Mouse (Mus musculus) c-Kit-positive CD71-positive TER-119-positive erythroid progenitor cells, embryonic 14.5 days (primary cell): ENCODE data around the gene Cycs.

Source experiments
- DNase-seq: peaks from one replicate; pipeline ENCODE4 v3.0.0-alpha.2; 2013; ENCODE audit warnings: low spot score

Gene Cycs

DNA sequence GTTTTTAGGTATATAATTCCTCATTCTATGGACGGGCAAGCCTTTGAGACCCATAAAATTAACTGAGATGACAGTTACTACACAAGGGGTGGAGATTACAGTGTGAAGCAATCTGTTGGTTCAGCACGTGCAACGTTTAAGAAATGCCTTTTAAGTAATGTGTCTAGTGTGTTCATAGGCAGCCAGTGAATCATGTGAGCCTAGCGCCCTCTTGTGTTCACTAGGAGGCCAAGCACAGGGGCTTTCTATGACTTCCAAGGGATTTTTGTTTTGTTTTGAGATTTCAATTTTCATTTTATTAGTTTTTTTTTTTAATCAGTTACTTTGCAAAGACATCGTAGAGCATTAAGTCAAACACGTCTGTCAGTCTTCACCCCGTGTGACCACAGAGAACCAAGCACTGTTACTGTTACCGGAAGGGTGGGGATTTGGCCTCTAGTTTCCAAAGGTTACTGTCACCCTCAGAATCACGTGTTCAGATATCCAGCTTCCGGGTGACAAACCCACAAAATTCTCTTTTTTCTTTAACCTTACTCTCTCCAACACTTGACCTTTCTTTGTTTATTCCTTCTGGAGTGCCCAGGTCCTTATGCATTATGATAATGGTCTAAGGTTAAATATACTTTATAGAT lies 20.8 kb downstream of the Cycs start:
- DNase-seq = peak; percentile 36

DNA sequence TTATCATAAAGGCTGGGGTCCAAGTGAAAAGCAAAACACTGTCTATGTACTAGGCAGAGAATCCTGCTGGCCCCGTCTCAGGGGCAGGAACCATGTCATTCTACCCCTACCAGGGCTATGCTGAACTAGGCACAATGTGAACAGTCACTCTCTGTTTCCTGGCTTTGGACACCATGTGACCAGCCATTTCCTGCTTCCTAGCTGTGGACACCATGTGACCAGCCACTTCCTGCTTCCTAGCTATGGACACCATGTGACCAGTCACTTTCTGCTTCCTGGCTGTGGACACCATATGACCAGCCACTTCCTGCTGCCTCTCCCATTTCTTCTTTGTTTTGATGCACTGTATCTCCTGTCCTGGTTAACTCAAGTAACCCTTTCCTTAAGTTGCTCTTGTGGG lies 23.8 kb downstream of the Cycs start:
- no peak for DNase-seq

DNA sequence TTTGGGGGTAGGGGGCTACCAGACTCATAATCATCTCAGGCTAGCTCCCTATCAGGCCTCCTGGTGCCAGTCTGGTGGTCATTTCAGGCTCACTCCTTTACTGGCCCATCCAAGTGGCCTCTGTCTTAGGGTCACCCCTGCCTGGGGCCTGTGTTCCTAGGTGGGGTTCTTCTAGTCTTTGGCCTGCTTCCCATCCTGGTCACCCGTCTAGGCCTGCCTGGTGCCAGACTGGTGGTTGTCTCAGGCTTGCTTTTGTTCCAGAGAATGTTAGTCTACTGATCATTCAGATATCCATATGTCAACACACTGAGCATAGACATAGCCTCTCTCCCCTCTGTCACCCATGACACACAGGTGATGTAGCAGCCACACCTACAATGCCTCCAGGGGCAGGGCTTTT lies 26.7 kb downstream of the Cycs start:
- DNase-seq = no peak

DNA sequence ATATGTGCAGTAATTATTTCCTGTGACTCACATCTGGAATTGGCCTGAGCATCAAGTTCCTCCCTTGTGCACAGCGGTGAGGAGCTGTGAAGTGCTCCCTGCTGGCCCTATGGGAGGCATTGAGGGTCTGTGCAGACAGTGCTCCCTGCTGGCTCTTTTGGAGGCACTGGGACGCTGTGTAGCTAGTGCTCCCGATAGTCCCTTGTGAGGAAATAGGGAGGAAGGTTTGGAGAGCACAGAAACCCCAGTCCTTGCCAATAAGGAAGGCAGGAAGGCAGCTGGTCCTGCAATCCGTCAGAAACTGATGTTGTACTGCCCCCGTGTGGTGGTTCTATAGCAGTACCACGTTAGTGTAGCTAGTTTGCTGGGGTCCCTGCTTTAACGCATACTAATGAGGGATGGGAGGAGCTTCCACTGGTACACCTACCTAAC lies 29.9 kb downstream of the Cycs start:
- DNase-seq = peak; percentile 53

DNA sequence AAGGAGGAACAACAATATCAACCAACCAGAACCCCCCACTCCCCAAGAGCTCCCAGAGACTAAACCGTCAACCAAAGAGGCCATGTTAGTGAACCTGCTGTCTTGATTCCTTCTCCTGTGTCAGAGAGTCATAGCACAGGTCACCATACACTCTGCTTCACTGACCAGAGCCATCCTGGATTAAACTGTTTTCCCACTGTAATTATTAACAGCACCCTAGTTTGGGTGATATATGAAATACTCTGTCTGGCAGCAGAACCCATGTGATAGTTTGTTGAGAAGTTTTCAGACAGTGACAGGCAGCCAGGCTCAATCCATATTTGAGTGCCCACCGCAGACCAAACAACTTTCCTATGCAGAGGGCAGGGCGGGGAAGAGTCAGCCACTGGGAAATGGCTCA lies 31.0 kb downstream of the Cycs start:
- DNase-seq = no peak

DNA sequence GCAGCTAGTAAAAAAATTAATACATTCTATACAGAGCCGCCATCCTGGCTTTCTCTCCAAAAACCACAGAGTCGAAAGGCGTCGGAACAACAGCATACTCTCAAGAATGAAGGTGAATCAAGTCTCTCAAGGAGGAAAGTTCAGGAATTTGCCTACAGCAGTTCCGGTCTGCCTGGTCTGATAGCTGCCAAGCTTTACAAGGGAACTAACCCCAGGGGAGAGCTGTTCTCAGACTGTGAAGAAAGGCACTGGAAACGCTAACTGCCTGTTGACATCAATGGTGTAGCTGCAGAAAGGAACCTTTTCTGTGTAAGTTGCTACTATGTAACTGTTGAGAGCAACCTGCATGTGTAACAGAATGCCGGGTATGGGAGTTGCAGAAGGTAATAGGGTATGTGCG lies 34.4 kb downstream of the Cycs start:
- DNase-seq = no peak

DNA sequence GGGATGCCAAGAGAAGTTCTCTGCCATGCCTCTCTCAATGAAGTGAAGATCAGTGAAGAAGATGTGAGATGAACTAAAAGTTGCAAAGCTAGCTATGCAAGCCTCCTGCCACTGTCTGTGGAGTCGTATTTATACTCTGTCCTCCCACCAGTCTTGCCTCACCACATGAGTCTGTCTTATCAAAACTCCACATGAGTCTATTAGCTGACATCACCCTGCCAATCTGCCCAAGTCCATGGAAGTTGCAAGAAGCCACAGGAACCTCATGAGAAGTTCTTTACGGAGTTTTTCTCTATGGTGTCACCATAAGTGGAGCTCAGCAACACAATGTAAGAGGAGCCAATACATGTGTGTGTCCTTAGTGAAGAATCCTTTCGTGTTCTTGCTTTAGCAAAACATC lies 35.3 kb downstream of the Cycs start:
- no peak for DNase-seq

DNA sequence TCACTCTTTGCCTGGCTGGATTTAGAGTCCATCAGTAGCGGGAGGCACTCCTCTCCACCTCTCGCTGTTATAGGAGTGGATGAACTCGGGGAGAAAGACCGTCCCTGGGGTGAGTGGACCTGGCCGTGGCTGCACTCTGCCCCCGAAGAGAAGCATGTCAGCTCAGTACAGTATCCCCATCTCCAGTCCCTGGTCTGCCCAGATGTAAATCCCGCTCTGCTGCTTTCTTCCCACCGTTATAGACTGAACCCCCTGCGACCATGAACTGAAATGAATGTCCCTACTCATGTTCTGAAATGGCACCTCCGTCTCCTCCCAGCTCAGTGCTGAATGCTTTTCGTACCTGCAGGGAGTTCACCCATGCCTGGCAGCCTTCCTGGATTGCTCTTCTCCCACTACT lies 37.1 kb downstream of the Cycs start:
- DNase-seq = no peak

DNA sequence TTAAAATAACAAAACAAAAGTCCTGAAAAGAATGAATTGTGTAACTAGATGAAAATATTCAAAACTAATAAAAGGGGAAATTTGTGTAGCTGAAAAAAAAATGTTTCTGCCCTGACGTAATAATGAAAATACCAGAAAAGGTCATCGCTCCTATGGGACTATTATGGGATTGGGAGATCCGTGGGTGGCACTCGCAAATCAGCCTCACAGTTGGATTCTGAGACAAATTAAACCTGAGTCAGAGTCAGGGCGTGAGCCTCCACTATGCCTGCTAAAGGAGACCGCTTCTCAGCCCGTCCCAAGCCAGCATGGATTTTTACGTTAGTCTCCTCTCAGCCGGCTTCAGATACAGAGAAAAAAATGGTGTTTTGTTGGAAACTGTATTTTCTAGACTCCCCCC lies 38.9 kb downstream of the Cycs start:
- DNase-seq = no peak

DNA sequence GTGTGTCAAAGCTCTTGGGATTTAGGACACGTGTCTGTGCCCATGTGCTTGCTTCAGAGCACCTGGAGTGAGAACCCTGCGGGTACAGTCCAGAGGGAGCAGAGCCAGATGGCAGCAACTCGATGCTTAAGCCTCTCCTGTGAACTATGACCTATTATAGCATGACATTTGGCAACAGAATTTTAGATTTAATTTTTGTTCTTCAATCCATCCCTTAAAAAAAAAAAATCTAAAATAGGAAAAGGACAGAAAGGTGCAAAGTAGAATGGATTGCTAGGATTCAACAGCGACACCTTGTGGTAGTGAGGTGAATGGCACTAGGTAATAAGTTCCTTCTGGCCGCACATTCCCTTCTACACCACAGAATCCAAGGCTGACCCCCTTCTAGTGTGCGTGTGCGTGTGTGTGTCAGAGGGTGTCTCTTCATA lies 39.7 kb downstream of the Cycs start:
- peak; percentile 50 for DNase-seq

DNA sequence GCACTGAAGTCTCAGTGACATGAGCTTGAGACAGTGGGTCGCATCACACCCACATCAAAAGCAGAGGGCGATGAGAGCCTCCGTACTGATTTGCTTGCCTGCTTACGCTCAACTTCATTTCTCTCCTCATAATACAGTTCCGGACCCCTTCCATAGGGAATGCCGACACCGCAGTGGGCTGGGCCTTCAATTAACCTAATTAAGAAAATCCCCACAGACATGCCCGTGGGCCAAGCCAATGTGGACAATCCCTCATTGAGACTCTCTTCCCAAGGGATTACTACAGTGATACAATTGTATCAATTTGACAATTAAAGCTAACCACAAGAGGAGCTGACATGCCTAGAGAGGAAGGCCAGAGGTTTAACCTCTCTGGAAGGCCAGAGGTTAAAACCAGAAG lies 40.5 kb downstream of the Cycs start:
- no peak for DNase-seq

DNA sequence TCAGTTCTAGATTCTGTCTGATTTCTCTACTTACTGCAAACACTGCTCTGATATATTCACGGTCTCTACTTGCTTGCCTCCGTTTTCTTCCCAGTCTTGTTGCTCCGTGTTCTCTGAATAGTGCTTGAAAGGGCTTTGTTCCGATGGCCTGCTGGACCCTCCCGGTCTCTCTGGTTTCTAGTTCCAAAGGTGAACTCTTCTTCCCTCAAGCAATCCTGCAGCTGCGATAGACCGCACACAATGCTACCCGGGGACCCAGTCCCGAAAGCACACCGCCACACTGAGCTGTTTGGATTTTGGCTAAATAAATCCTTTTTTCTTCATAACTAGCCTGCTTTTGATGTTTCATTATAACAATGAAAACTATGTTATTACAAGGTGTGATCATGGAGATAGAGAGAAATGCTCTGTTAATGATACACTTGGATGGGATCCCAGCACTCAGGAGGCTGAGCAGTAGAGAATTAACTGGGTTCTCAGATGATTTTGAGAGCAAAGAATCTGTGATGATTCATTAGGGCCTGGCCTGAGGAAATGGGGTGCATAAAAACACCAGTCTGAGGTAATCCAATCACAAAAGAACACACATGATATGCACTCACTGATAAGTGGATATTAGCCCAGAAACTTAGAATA lies 42.0 kb downstream of the Cycs start:
- no peak for DNase-seq

DNA sequence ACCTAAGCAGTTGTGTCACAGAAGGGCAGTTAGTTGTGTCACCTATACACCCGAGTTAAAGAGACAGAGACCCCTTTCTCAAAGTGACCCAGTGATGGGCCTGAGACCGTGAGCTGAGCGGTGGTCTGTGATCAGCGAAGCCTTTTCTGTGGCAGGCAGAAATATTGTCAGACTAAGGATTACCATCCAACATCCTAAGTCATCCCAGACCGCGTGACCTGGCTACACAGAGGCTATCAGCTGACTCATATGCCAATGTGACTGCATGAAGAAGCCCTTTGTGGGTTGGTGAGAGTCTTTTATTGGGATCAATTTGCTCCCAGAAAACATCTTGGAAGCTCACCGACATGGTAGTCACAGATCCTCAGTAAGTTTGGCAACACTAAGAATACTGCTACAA lies 43.6 kb downstream of the Cycs start:
- no peak for DNase-seq

DNA sequence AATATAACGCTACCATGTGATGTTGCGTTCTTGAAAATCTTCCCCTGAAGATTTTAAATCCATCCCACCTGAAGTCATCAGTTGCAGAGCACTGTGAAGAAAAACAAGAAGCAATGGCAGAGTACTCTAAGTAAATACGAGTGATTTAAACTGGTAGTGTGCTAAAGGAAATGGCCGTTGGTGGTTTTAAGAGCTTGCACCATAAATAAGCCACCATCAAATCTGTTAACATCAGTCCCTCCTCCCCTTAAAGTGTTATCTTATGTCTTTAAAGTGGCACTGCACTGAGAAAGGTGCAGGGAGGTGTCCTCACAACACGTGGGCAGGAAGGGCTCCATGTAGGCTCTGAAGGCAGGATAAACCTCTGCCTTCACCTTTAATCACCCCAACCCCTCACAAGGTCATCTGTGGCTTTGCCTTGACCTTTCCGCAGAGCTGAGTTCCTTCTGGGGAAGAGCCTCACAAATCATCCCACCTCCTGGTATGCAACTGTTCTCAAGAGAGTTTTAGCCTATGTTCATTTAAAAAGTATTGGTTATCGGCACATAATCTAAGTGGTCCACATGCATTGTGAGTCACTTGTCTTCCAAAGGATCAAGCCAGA lies 44.7 kb downstream of the Cycs start:
- no peak for DNase-seq

DNA sequence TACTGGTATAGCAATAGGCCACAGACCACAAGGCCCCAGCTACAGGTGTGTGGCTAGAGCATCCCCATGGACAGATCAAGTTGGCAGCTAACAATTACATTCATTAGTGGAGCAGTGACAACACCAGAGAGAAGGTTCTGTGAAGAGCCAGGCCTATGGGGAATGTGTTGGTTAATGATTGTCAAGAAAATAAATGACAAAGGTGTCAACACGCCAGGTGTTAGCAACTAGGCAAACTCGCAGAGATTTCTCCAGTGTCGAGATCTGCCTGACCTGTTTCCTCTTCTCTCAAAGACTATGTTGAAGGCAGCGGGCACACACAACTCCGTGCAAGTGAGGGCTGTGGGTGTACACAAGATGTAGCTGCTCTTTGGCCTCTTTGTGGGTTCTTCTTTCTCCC lies 46.2 kb downstream of the Cycs start:
- DNase-seq = no peak

DNA sequence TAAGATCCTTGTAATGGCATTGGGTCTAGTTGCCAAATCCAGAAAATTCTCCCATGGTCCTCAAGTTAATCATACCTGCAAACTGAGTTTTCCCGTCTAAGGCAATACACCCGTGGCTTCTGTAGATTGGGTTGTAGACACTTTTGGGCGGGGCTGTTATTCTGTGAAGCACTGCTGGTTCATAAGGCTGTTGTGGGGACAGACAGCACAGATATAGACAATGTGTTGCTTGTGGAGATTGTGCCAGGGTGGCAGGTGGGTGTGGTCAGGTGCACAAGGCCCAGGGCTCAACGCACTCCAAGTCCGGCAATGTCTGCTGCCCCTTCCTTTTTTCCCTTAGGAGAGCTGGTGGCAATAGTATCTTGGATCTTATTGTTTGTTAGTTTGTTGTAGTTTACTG lies 48.0 kb downstream of the Cycs start:
- DNase-seq = no peak
